Mouse (Mus musculus) monocyte, adult 2 months (primary cell): ENCODE data around the gene Pnkd.

Experiments used
- DNase-seq, 2 experiments: peaks; one replicate each; pipeline ENCODE4 v3.0.0; 2022; ENCODE audit warnings: low spot score in 2 of 2, low read depth in 1 of 2

Gene Pnkd

DNA sequence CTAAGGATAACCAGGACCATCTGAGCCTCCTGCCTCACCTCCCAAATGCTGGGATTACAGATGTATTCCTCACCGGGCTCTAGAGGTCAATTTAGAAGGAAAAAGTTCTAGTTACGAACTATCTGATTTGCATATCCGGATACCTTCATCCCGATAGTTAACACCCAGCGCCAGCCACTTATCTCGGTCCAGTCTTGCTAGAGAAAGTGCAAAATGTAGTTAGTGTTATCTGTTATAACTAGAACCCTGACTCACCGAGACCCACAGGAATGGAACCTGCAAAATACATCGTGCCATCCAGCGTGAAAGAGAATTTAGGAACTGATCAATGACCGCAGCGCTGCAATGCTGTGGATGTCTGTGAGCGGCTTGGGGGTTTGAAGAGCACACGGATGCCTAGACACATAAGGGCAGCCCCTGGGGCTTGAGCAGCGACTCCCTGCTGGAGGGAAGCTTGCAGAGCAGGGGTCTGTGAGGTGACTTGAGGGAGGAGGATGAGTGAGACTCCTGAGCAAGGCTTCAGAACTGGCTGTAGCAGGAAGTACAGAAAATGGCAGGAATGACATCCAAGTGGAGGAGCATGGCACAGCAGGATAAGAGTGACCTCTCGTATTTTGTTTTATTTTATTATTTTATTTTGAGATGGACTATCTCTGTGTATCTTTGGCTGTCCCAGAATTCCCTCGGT, 116.4 kb downstream of the Pnkd start:
- DNase-seq = no peak
